Mouse (Mus musculus) CH12.LX (cell line): ENCODE measurements around the gene Filip1l. TPM values are rescaled to one million over a fixed set of nuclear protein-coding genes. Genes with fewer than 3 reads are reported as not detected.

ENCODE experiments used
- DNase-seq: peaks from one replicate; pipeline ENCODE4 v3.0.0-alpha.2; 2013; ENCODE audit errors: extremely low read depth
- H3K27ac ChIP-seq: 2 replicates; pipeline ENCODE4 v1.5.1; 2012; ENCODE audit warnings: low read depth, mild to moderate bottlenecking, control low read depth, moderate library complexity; ENCODE audit not compliant: insufficient read depth
- H3K27me3 ChIP-seq: replicated peaks from 2 replicates; pipeline ENCODE3; 2012; ENCODE audit warnings: inconsistent platforms
- H3K36me3 ChIP-seq, 2 experiments: replicated peaks in 1 of 2; 2 replicates each; pipeline versions ENCODE3 to v1.6.1; 2012; ENCODE audit warnings: inconsistent platforms in 1 of 2, low read length in 1 of 2, mild to moderate bottlenecking in 1 of 2, mixed read lengths in 1 of 2, moderate library complexity in 1 of 2; ENCODE audit not compliant: control insufficient read depth in 1 of 2, insufficient read depth in 1 of 2
- H3K4me1 ChIP-seq, 2 experiments: 2 replicates each; pipeline ENCODE4 v1.6.1; 2012; ENCODE audit warnings: inconsistent platforms in 1 of 2, moderate library complexity in 1 of 2; ENCODE audit not compliant: insufficient read depth in 2 of 2, control insufficient read depth in 1 of 2
- H3K4me2 ChIP-seq: 2 replicates; pipeline ENCODE4 v1.6.1; 2012; ENCODE audit warnings: low read depth, mild to moderate bottlenecking, control low read depth; ENCODE audit not compliant: poor library complexity, insufficient read depth, severe bottlenecking
- H3K4me3 ChIP-seq, 3 experiments: fragments of 150-350 bp in 1 of 3; sonication (generic) in 1 of 3; replicated peaks in 1 of 3; 2 replicates each; pipeline versions ENCODE3 to v1.5.1; 2011 to 2012; ENCODE audit warnings: low read depth in 2 of 3, low read length in 2 of 3, mild to moderate bottlenecking in 2 of 3, moderate library complexity in 2 of 3, control low read depth in 1 of 3, improper control_type of control experiment in 1 of 3, inconsistent platforms in 1 of 3, mixed read lengths in 1 of 3; ENCODE audit not compliant: poor library complexity in 1 of 3
- H3K79me2 ChIP-seq: replicated peaks from 2 replicates; pipeline ENCODE4 v1.6.1; 2012; ENCODE audit warnings: mild to moderate bottlenecking, moderate library complexity; ENCODE audit not compliant: control insufficient read depth, poor library complexity, insufficient read depth, severe bottlenecking; ENCODE audit errors: extremely low read depth
- H3K9ac ChIP-seq: 2 replicates; pipeline ENCODE4 v1.6.1; 2012; ENCODE audit warnings: low read depth, mild to moderate bottlenecking, control low read depth, moderate library complexity; ENCODE audit not compliant: insufficient read depth
- H3K9me3 ChIP-seq: replicated peaks from 2 replicates; pipeline ENCODE3; 2012; ENCODE audit warnings: low read length, inconsistent platforms, mixed read lengths
- BHLHE40 ChIP-seq: IDR thresholded peaks from 2 replicates; pipeline ENCODE4 v1.6.1; 2011; ENCODE audit warnings: mild to moderate bottlenecking, low read depth, low read length, improper control_type of control experiment
- CTCF ChIP-seq, 2 experiments: IDR thresholded peaks in 1 of 2; conservative IDR thresholded peaks in 1 of 2; 2 replicates each; pipeline ENCODE4 v1.5.1; 2011 to 2012; ENCODE audit warnings: low read depth in 2 of 2, low read length in 2 of 2, improper control_type of control experiment in 1 of 2, inconsistent platforms in 1 of 2, mild to moderate bottlenecking in 1 of 2, moderate library complexity in 1 of 2
- ELF1 ChIP-seq: IDR thresholded peaks from 2 replicates; pipeline ENCODE4 v1.6.1; 2014; ENCODE audit warnings: low read depth, mild to moderate bottlenecking, inconsistent platforms, low read length, improper control_type of control experiment
- EP300 ChIP-seq: IDR thresholded peaks from 2 replicates; pipeline ENCODE4 v1.6.1; 2011; ENCODE audit warnings: low read length, improper control_type of control experiment
- ETS1 ChIP-seq: conservative IDR thresholded peaks from 2 replicates; pipeline ENCODE4 v1.6.1; 2012; ENCODE audit warnings: low read depth, mild to moderate bottlenecking, inconsistent platforms, low read length, improper control_type of control experiment, moderate library complexity
- GABPA ChIP-seq: IDR thresholded peaks from 2 replicates; pipeline ENCODE4 v1.6.1; 2012; ENCODE audit warnings: low read depth, low read length, improper control_type of control experiment, inconsistent platforms; ENCODE audit not compliant: insufficient replicate concordance
- HCFC1 ChIP-seq: IDR thresholded peaks from 2 replicates; pipeline ENCODE4 v1.6.1; 2012; ENCODE audit warnings: low read depth, mild to moderate bottlenecking, inconsistent platforms, low read length, improper control_type of control experiment
- IRF4 ChIP-seq: IDR thresholded peaks from 2 replicates; pipeline ENCODE4 v1.6.1; 2014; ENCODE audit warnings: low read depth, mild to moderate bottlenecking, inconsistent platforms, low read length, improper control_type of control experiment
- JUN ChIP-seq: IDR thresholded peaks from 2 replicates; pipeline ENCODE4 v1.6.1; 2011; ENCODE audit warnings: low read depth, mild to moderate bottlenecking, low read length, improper control_type of control experiment, moderate library complexity; ENCODE audit not compliant: insufficient read depth
- JUND ChIP-seq: conservative IDR thresholded peaks from 2 replicates; pipeline ENCODE4 v1.6.1; 2011; ENCODE audit warnings: low read depth, low read length, improper control_type of control experiment
- MAFK ChIP-seq: IDR thresholded peaks from 2 replicates; pipeline ENCODE4 v1.6.1; 2011; ENCODE audit warnings: low read length, improper control_type of control experiment; ENCODE audit not compliant: insufficient replicate concordance
- MEF2A ChIP-seq: IDR thresholded peaks from 2 replicates; pipeline ENCODE4 v1.6.1; 2014; ENCODE audit warnings: low read depth, mild to moderate bottlenecking, inconsistent platforms, low read length, improper control_type of control experiment, borderline replicate concordance
- SIN3A ChIP-seq: IDR thresholded peaks from 2 replicates; pipeline ENCODE4 v1.6.1; 2012; ENCODE audit warnings: low read length, improper control_type of control experiment, inconsistent platforms
- SMC3 ChIP-seq: IDR thresholded peaks from 2 replicates; pipeline ENCODE4 v1.6.1; 2011; ENCODE audit warnings: low read depth, low read length, improper control_type of control experiment
- TCF12 ChIP-seq: IDR thresholded peaks from 2 replicates; pipeline ENCODE4 v1.6.1; 2014; ENCODE audit warnings: low read depth, mild to moderate bottlenecking, inconsistent platforms, low read length, improper control_type of control experiment
- USF1 ChIP-seq: IDR thresholded peaks from 2 replicates; pipeline ENCODE4 v1.6.1; 2014; ENCODE audit warnings: low read depth, mild to moderate bottlenecking, inconsistent platforms, low read length, improper control_type of control experiment
- ZC3H11A ChIP-seq: IDR thresholded peaks from 2 replicates; pipeline ENCODE4 v1.6.1; 2012; ENCODE audit warnings: low read depth, mild to moderate bottlenecking, inconsistent platforms, low read length, improper control_type of control experiment
- ZKSCAN1 ChIP-seq: IDR thresholded peaks from 2 replicates; pipeline ENCODE4 v1.6.1; 2012; ENCODE audit warnings: low read depth, inconsistent platforms, low read length, improper control_type of control experiment, borderline replicate concordance
- ZNF384 ChIP-seq: IDR thresholded peaks from 2 replicates; pipeline ENCODE4 v1.6.1; 2012; ENCODE audit warnings: low read depth, low read length, improper control_type of control experiment, inconsistent platforms
- dilution Hi-C: fragments of 300-500 bp; cut with MboI; formaldehyde crosslinking; loops from 2 replicates; pipeline ENCODE4 v1.14.3; 2020; ENCODE audit warnings: low sequenced_read_pairs; ENCODE audit not compliant: extremely low pct_unique_long_range_greater_than_20kb, extremely low pct_ligation_motif_present
- in situ Hi-C: fragments of 300-500 bp; cut with MboI; formaldehyde crosslinking; loops from 3 replicates; pipeline ENCODE4 v1.14.3; 2019; ENCODE audit warnings: low sequenced_read_pairs, low pct_ligation_motif_present, low pct_unique_long_range_greater_than_20kb, mixed read lengths
- polyA plus RNA-seq: library from polyadenylated mRNA; unstranded; fragments of >175 nt; gene quantifications from 2 replicates; pipeline ENCODE4 v1.2.1, GENCODE M21; 2012; ENCODE audit warnings: low read depth; ENCODE audit not compliant: insufficient read length
- total RNA-seq, 2 experiments: library from RNA; depleted of rRNA; stranded (reverse); fragments of 300-350 nt in 1 of 2; fragments of >200 nt in 1 of 2; gene quantifications; 2 replicates each; pipeline ENCODE4 v1.2.3; 2012 to 2014

Gene Filip1l
- total and polyA plus RNA-seq, 3 experiments, result 2.1 to 17.6 (median 5.7) TPM

GRCm38 (mm10) chr16:57471071-57471470 lies 118.2 kb downstream of the Filip1l start:
- no peak overlapping the region for H3K9ac ChIP-seq
- H3K9me3 ChIP-seq, result peaks cover 3% of the 10 kb centered on the region
- 0 out of 2 replicates have a peak, but pooled peaks have one; percentile 36 for TF ChIP-seq EP300
- no peak for TF ChIP-seq ETS1
- TF ChIP-seq SIN3A, result no peak
- TF ChIP-seq IRF4, result no peak
- TF ChIP-seq TCF12, result no peak
- TF ChIP-seq JUN, result no peak
- TF ChIP-seq USF1, result no peak
- peak; percentile 69; the same call in 1 of the 2 replicates for TF ChIP-seq MEF2A
- TF ChIP-seq, all 38 proteins: peak for 2
- peak; percentile 65 for DNase-seq
- in situ Hi-C loops (no loop called here), dilution Hi-C loops (no loop called here)
- H3K4me2 ChIP-seq, result no peak overlapping the region
- peaks cover 2 to 61% of the 10 kb centered on the region in 2 experiments; a peak in 2 of 4 replicates for H3K4me1 ChIP-seq
- H3K27ac ChIP-seq, result no peak overlapping the region
- H3K4me3 ChIP-seq, result no peak overlapping the region
- H3K79me2 ChIP-seq, result no peaks in the 10 kb centered on the region
- H3K36me3 ChIP-seq, result peaks cover 0 to 1% of the 10 kb centered on the region in 2 experiments
- no peaks in the 10 kb centered on the region for H3K27me3 ChIP-seq

GRCm38 (mm10) chr16:57473415-57474085 lies 120.7 kb downstream of the Filip1l start:
- Histone ChIP-seq H3K27me3 (no peaks in the 10 kb centered on the region), H3K9ac (no peak overlapping the region), H3K9me3 (peaks cover 11% of the 10 kb centered on the region), H3K79me2 (no peaks in the 10 kb centered on the region), H3K4me2 (no peak overlapping the region), H3K4me1 (peaks cover 2 to 52% of the 10 kb centered on the region in 2 experiments; a peak in 2 of 4 replicates), H3K27ac (no peak overlapping the region), H3K36me3 (peaks cover 0 to 3% of the 10 kb centered on the region in 2 experiments), H3K4me3 (no peak overlapping the region)
- in situ Hi-C loops, result no loop called here
- dilution Hi-C loops, result no loop called here
- TF ChIP-seq CTCF (conservative IDR thresholded peaks at IDR 0.05 in 1 of 2, IDR thresholded peaks at IDR 0.05 in 1 of 2; ENCODE audit: low read depth in 2 of 2, low read length in 2 of 2) (no peak), ETS1 (peak; percentile 17; the same call in 1 of the 2 replicates), JUND (0 out of 2 replicates have a peak, but pooled peaks have one; percentile 11), HCFC1 (no peak)
- peak; percentile 17 for DNase-seq

GRCm38 (mm10) chr16:57478451-57478850 lies 125.6 kb downstream of the Filip1l start:
- peaks cover 0 to 3% of the 10 kb centered on the region in 2 experiments for H3K36me3 ChIP-seq
- dilution Hi-C loops, result no loop called here
- H3K27me3 ChIP-seq, result no peaks in the 10 kb centered on the region
- TF ChIP-seq ZKSCAN1, result no peak
- no peak for TF ChIP-seq EP300
- no peak for TF ChIP-seq ZNF384
- no peak for TF ChIP-seq ETS1
- no peak for TF ChIP-seq SMC3
- TF ChIP-seq ZC3H11A, result no peak
- TF ChIP-seq IRF4, result no peak
- no peak for TF ChIP-seq ELF1
- no peak for TF ChIP-seq MAFK
- TF ChIP-seq GABPA, result no peak
- no peak for TF ChIP-seq JUN
- no peak for TF ChIP-seq BHLHE40
- TF ChIP-seq JUND, result no peak
- TF ChIP-seq, all 38 proteins: peak for 0
- in situ Hi-C loops, result no loop called here
- no peaks in the 10 kb centered on the region for H3K79me2 ChIP-seq
- no peak overlapping the region for H3K4me2 ChIP-seq
- peaks cover 8% of the 10 kb centered on the region for H3K9me3 ChIP-seq
- no peak overlapping the region for H3K4me3 ChIP-seq
- H3K27ac ChIP-seq, result no peak overlapping the region
- H3K9ac ChIP-seq, result no peak overlapping the region
- H3K4me1 ChIP-seq, result peaks cover 5 to 25% of the 10 kb centered on the region in 2 experiments; a peak in 3 of 4 replicates
- DNase-seq, result no peak
